Mouse (Mus musculus) frontal cortex, postnatal 10 days (tissue): ENCODE measurements around the gene Olfr1133.
"Not testable (repeated sequence)": the region's sequence is repeated elsewhere in the genome, so short reads cannot be mapped to it uniquely, and the experiment has no call there.

Experiments used
- DNase-seq, 2 experiments: peaks; one replicate each; pipeline ENCODE4 v3.0.0; 2022; ENCODE audit warnings: low spot score in 2 of 2, mixed read lengths in 1 of 2

Gene Olfr1133

DNA sequence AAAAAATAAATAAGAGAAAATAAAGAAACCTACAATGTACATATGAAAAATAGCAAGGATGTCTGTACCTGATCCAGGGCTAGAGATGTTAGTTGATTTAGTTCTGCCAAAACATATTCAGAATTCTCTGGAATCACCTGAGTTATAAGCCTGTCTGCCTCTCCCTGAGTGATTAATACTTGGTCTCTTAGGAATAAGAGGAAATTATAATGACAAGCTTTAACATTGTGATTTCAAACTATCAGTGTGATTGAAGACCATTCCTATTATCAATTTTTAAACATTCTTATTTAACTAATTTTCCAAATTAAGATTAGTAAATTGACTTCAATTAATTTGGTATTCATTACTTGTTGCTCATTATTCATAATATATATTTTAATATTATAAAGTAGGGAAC lies at the start of gene Olfr1133:
Olfr1133 (minus strand) TSS at position 101 of the 400 bp plus-strand sequence.
- no peak for DNase-seq

DNA sequence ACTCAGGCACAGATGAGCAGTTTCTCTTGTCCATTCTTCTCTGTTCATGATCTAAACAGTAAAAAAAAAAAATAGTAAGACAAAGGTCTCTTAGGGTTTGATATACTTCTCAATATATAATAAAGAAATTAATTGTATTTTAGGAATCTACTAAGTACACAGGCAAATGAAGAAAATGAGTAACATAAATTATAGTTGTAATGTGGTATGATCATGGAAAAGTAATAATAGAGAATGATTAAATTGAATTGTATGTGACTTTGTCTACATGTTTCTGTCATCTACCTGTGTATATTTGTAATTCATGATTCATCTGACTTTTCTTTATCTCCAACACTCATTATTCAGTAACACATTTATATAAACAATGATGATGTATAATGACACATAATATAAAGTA lies 46.7 kb upstream of the Olfr1133 start, which contains the start of gene Olfr1136:
Olfr1136 (minus strand) TSS at position 101 of the 400 bp plus-strand sequence.
- no peak for DNase-seq

GRCm38 (mm10) chr2:87673564-87673963 lies 26.4 kb upstream of the Olfr1133 start, which contains the start of gene Olfr1135:
Gene Olfr1135, minus strand, starts transcription at chr2:87673664.
- no peak for DNase-seq

GRCm38 (mm10) chr2:87658360-87658759 lies 11.2 kb upstream of the Olfr1133 start, which contains the start of gene Olfr1134:
Gene Olfr1134, minus strand, starts transcription at chr2:87658460.
- no peak for DNase-seq

DNA sequence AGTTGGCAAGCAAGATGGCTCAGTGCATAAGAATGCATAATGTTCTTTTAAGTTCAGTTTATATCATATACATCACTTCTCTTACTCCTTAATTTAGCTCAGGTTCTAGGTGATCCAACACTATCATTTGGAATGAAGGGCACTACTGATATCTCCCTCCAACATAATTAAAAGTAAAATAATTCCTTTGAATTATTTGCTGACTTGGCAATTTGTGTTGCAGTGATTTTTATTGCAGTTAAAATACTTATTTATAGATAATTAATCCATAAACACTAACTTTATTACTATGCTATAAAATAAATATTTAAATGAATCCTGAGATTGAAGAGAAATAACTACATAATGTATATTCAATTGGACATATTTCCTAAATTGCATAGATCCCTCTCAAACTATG lies 4.7 kb downstream of the Olfr1133 start:
- no peak for DNase-seq

- no peak for DNase-seq
Measured at GRCm38 (mm10) chr2:87637435-87637834, 9.7 kb downstream of the Olfr1133 start, which contains the start of gene Olfr1132. Gene Olfr1132, minus strand, starts transcription at chr2:87637535.

DNA sequence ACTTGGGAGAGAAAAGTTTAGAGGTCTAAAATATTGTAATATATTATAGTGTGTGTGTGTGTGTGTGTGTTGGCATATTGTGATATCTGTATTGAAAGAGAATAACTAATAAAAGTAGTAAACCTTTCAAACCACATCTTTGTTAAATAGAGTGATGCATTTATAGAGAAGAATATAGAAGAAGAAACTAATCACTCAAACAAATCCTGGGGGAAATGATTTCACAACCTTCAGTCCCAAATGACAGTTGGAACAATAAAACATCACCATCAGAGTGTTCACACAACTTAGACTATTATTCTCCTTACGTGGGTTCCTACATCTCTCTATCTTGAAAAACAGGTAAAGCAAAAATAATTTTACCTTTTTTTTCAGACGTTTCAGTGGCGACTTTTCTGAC lies 20.4 kb downstream of the Olfr1133 start, which contains the start of gene Olfr1131:
Olfr1131 (plus strand) TSS at position 301 of the 400 bp plus-strand sequence.
- no peak for DNase-seq

DNA sequence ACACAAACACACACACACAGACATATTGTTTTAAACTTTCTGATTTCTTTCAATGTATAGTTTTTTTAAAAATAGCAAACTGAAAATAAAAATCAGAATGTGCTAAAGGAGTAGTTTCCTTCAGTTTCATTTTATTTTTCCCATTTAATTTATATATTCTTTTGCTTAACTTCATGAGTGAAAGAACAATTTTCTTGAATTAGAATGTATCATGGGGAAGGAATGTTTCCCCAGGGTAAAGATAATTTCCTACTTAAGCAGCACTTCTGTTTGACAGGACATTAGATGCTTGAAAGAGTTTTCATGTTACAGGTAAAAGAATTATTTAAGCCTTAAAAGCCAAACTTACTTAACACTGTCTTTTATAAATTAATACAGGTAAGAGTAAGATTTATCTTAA lies 41.3 kb downstream of the Olfr1133 start, which contains the start of gene Olfr1130:
Olfr1130 (plus strand) TSS at position 301 of the 400 bp plus-strand sequence.
- DNase-seq = not testable (repeated sequence)
